Mouse (Mus musculus): ENCODE measurements at regions not wholly inside any gene's neighbourhood (a gene's known extent, or its start where the extent isn't known, plus 50 kb on each side); places are given as distances from the start of the nearest gene placed in this dataset.

GRCm38 (mm10) chr4:32149171-32149570 is 89.4 kb upstream of the Bach2 start:
- DNase-seq (ENCODE audit: low read depth, low spot score), result no peak

GRCm38 (mm10) chr4:32153356-32153755 is 85.2 kb upstream of the Bach2 start:
- DNase-seq (ENCODE audit: low read depth, low spot score), result peak; percentile 11

- DNase-seq (ENCODE audit: low read depth, low spot score), result no peak
Observed at GRCm38 (mm10) chr4:32156965-32157364, 81.6 kb upstream of the Bach2 start.

GRCm38 (mm10) chr4:32158451-32158850 is 80.2 kb upstream of the Bach2 start:
- no peak for DNase-seq (ENCODE audit: low read depth, low spot score)

- no peak for DNase-seq (ENCODE audit: low read depth, low spot score)
Observed at GRCm38 (mm10) chr4:32158886-32159285, 79.7 kb upstream of the Bach2 start.

GRCm38 (mm10) chr4:32160815-32161214 is 77.8 kb upstream of the Bach2 start:
- DNase-seq (ENCODE audit: low read depth, low spot score), result no peak

GRCm38 (mm10) chr4:32161871-32162656 is 76.5 kb upstream of the Bach2 start:
- no peak for DNase-seq (ENCODE audit: low read depth, low spot score)

GRCm38 (mm10) chr4:32162694-32163240 is 75.8 kb upstream of the Bach2 start:
- DNase-seq (ENCODE audit: low read depth, low spot score), result no peak

- DNase-seq (ENCODE audit: low read depth, low spot score), result no peak
Observed at GRCm38 (mm10) chr4:32164081-32164641, 74.4 kb upstream of the Bach2 start.

- no peak for DNase-seq (ENCODE audit: low read depth, low spot score)
Observed at GRCm38 (mm10) chr4:32164736-32165241, 73.8 kb upstream of the Bach2 start.

GRCm38 (mm10) chr4:32165918-32166528 is 72.6 kb upstream of the Bach2 start:
- no peak for DNase-seq (ENCODE audit: low read depth, low spot score)

- no peak for DNase-seq (ENCODE audit: low read depth, low spot score)
Observed at GRCm38 (mm10) chr4:32167151-32167550, 71.5 kb upstream of the Bach2 start.

- DNase-seq (ENCODE audit: low read depth, low spot score), result no peak
Observed at GRCm38 (mm10) chr4:32170106-32170459, 68.5 kb upstream of the Bach2 start.

GRCm38 (mm10) chr4:32170460-32171192 is 68.0 kb upstream of the Bach2 start:
- no peak for DNase-seq (ENCODE audit: low read depth, low spot score)

- no peak for DNase-seq (ENCODE audit: low read depth, low spot score)
Observed at GRCm38 (mm10) chr4:32171291-32171690, 67.3 kb upstream of the Bach2 start.

- no peak for DNase-seq (ENCODE audit: low read depth, low spot score)
Observed at GRCm38 (mm10) chr4:32172992-32173391, 65.6 kb upstream of the Bach2 start.

GRCm38 (mm10) chr4:32174771-32175170 is 63.8 kb upstream of the Bach2 start:
- no peak for DNase-seq (ENCODE audit: low read depth, low spot score)

- DNase-seq (ENCODE audit: low read depth, low spot score), result no peak
Observed at GRCm38 (mm10) chr4:32175231-32175630, 63.4 kb upstream of the Bach2 start.

GRCm38 (mm10) chr4:32175853-32176448 is 62.7 kb upstream of the Bach2 start:
- no peak for DNase-seq (ENCODE audit: low read depth, low spot score)

GRCm38 (mm10) chr4:32176449-32177135 is 62.0 kb upstream of the Bach2 start:
- DNase-seq (ENCODE audit: low read depth, low spot score), result no peak
